8 mouse cellular contexts compared by ENCODE assay signal in the genomic region with DNA sequence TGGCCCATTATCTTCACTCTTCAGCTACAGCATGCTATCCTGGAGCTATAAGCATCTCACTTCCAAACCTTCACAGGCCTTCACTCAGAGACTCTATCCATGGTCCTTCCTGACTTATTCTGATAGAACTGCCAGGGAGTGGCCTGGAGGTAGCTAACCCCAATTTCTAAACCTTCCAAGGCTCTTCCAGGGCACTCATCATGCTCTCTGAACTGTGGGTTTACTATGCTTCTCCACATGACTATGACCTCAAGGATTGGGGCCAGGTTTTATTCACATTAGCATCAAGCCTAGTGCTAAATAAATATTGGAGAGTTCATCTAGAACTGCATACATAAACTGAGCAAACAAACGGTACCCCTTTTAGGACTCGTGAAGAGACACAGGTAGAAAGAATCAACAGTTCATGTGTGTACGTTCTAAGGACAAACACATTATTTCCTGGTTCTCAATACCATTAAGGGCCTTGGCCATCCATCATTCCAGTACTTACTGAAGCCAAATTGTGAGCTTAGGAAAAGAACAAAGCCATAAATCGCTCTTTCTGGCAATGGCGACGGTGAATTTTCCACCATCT. TPM values are rescaled to one million over a fixed set of nuclear protein-coding genes. Genes with fewer than 3 reads are reported as not detected.
DNase-seq lines count a peak whose midpoint lies in the region; ATAC-seq and TF ChIP-seq lines count a peak whose summit lies in the region.

No protein-coding gene starts in this region.

- H3K4me2 ChIP-seq in forebrain, embryonic 15.5 days (replicated peaks) = peak overlapping the region; percentile 59
- peak overlapping the region; percentile 100 for H3K4me2 ChIP-seq in liver, embryonic 12.5 days

- peak overlapping the region; percentile 99 for H3K27ac ChIP-seq in kidney, adult 2 months (ENCODE audit: insufficient read depth, low read depth, low read length)
- peak overlapping the region; percentile 100 for H3K27ac ChIP-seq in forebrain, embryonic 15.5 days (replicated peaks)
- H3K27ac ChIP-seq in liver, embryonic 12.5 days = peak overlapping the region; percentile 86

- WGBS in kidney, adult 2 months = 2% methylated on average over 6 of the region's 6 CpGs
- WGBS in forebrain, embryonic 15.5 days = 2% methylated on average over 6 of the region's 6 CpGs
- WGBS in liver, embryonic 12.5 days (ENCODE audit: insufficient replicate concordance) = 11% methylated on average over 6 of the region's 6 CpGs

- TF ChIP-seq CTCF in kidney, adult 2 months (conservative IDR thresholded peaks at IDR 0.05; ENCODE audit: insufficient read depth, insufficient read length, low read depth, low read length) = no peak

- H3K9me3 ChIP-seq in forebrain, embryonic 15.5 days = no peaks in the 10 kb centered on the region
- H3K9me3 ChIP-seq in liver, embryonic 12.5 days (replicated peaks) = no peaks in the 10 kb centered on the region

- DNase-seq in kidney, adult 2 months = no peak
- no peak for DNase-seq in kidney, postnatal 10 days
- peak; percentile 26 for DNase-seq in NIH3T3 (ENCODE audit: low read depth)
- DNase-seq in right cerebral cortex, postnatal 36 days (ENCODE audit: low spot score in 2 of 2) = no peak
- no peak for DNase-seq in gastrocnemius, postnatal 25 days

- H3K4me3 ChIP-seq in kidney, adult 2 months (ENCODE audit: insufficient read depth, low read depth, low read length) = peak overlapping the region; percentile 83
- peak overlapping the region; percentile 98 for H3K4me3 ChIP-seq in forebrain, embryonic 15.5 days
- peak overlapping the region; percentile 87 for H3K4me3 ChIP-seq in liver, embryonic 12.5 days

- no peaks in the 10 kb centered on the region for H3K27me3 ChIP-seq in kidney, adult 2 months (replicated peaks; ENCODE audit: control insufficient read depth, insufficient read depth, low read length)
- H3K27me3 ChIP-seq in forebrain, embryonic 15.5 days = no peaks in the 10 kb centered on the region
- no peaks in the 10 kb centered on the region for H3K27me3 ChIP-seq in liver, embryonic 12.5 days (replicated peaks)

- H3K4me1 ChIP-seq in kidney, adult 2 months (ENCODE audit: control insufficient read depth, insufficient read depth, low read length) = peaks cover 4% of the 10 kb centered on the region; the same call in 1 of the 2 replicates
- peaks cover 34% of the 10 kb centered on the region for H3K4me1 ChIP-seq in forebrain, embryonic 15.5 days
- H3K4me1 ChIP-seq in liver, embryonic 12.5 days = peaks cover 40% of the 10 kb centered on the region

- no peaks in the 10 kb centered on the region; the same call in 1 of the 2 replicates for H3K36me3 ChIP-seq in kidney, adult 2 months (ENCODE audit: control insufficient read depth, insufficient read depth, low read length)
- H3K36me3 ChIP-seq in forebrain, embryonic 15.5 days = no peaks in the 10 kb centered on the region
- H3K36me3 ChIP-seq in liver, embryonic 12.5 days = no peaks in the 10 kb centered on the region; the same call in 1 of the 2 replicates

- TF ChIP-seq POLR2A in kidney, adult 2 months (IDR thresholded peaks at IDR 0.05; ENCODE audit: low read depth, low read length) = no peak

- no peak for ATAC-seq in forebrain, embryonic 15.5 days (replicated peaks)
- no peak for ATAC-seq in liver, embryonic 12.5 days
- no peak for ATAC-seq in erythroid progenitor cell, adult 5-6 weeks (replicated peaks; ENCODE audit: low FRiP score, poor library complexity, severe bottlenecking)

- peak overlapping the region; percentile 100 for H3K9ac ChIP-seq in forebrain, embryonic 15.5 days (replicated peaks)
- peak overlapping the region; percentile 85 for H3K9ac ChIP-seq in liver, embryonic 12.5 days

RNA-seq across cellular contexts. Expression of a gene that starts 0.7 kb away (rescaled TPM):
- polyA plus RNA-seq in kidney, adult 2 months (2012; rRNA removed) = 22.2 and 24.3 TPM in 2 replicates
- 783 and 832 TPM in 2 replicates for polyA plus RNA-seq in forebrain, embryonic 15.5 days (2015; fragmentation: Nextera tagmentation; extraction: Ambion mirVana)
- 43.7 and 46.7 TPM in 2 replicates for polyA plus RNA-seq in liver, embryonic 12.5 days (2016; fragmentation: Nextera tagmentation; extraction: Ambion mirVana)
- 7.5 and 14.8 TPM in 2 replicates for total RNA-seq in erythroid progenitor cell, adult 5-6 weeks (2015; ENCODE audit: low replicate concordance)
- total RNA-seq in erythroid progenitor cell, adult 5-6 weeks (2017; ENCODE audit: low replicate concordance) = 26.6 and 40.9 TPM in 2 replicates
- total RNA-seq in gastrocnemius, postnatal 25 days (2021) = 10 to 100 TPM; 46.8 to 50.2 TPM

RNA-seq across cellular contexts. Expression of a gene that starts 2.0 kb away (rescaled TPM):
- 32.0 and 37.7 TPM in 2 replicates for polyA plus RNA-seq in kidney, adult 2 months (2012; rRNA removed)
- 113 and 121 TPM in 2 replicates for polyA plus RNA-seq in forebrain, embryonic 15.5 days (2015; fragmentation: Nextera tagmentation; extraction: Ambion mirVana)
- 52.3 and 53.7 TPM in 2 replicates for polyA plus RNA-seq in liver, embryonic 12.5 days (2016; fragmentation: Nextera tagmentation; extraction: Ambion mirVana)
- total RNA-seq in erythroid progenitor cell, adult 5-6 weeks (2015; ENCODE audit: low replicate concordance) = 2.5 and 13.0 TPM in 2 replicates
- 7.7 TPM in 1 of 2 replicates, not detected in the other for total RNA-seq in erythroid progenitor cell, adult 5-6 weeks (2017; ENCODE audit: low replicate concordance)
- 100 to 1,000 TPM; 106 to 116 TPM for total RNA-seq in gastrocnemius, postnatal 25 days (2021)

RNA-seq across cellular contexts. Expression of a gene that starts 41.5 kb away (rescaled TPM):
- 4.6 and 5.3 TPM in 2 replicates for polyA plus RNA-seq in kidney, adult 2 months (2012; rRNA removed)
- polyA plus RNA-seq in forebrain, embryonic 15.5 days (2015; fragmentation: Nextera tagmentation; extraction: Ambion mirVana) = 0.91 and 1.3 TPM in 2 replicates
- polyA plus RNA-seq in liver, embryonic 12.5 days (2016; fragmentation: Nextera tagmentation; extraction: Ambion mirVana) = 2.4 and 3.1 TPM in 2 replicates
- not detected in 2 replicates for total RNA-seq in erythroid progenitor cell, adult 5-6 weeks (2015; ENCODE audit: low replicate concordance)
- total RNA-seq in erythroid progenitor cell, adult 5-6 weeks (2017; ENCODE audit: low replicate concordance) = not detected in 2 replicates
- total RNA-seq in gastrocnemius, postnatal 25 days (2021) = 1 to 10 TPM in 1 of 2 experiments, under 1 TPM in 1; 0.91 to 1.2 TPM

RNA-seq across cellular contexts. Expression of a gene that starts 56.3 kb away (rescaled TPM):
- 6.9 and 8.1 TPM in 2 replicates for polyA plus RNA-seq in kidney, adult 2 months (2012; rRNA removed)
- polyA plus RNA-seq in forebrain, embryonic 15.5 days (2015; fragmentation: Nextera tagmentation; extraction: Ambion mirVana) = 7.7 and 8.7 TPM in 2 replicates
- 4.4 and 4.9 TPM in 2 replicates for polyA plus RNA-seq in liver, embryonic 12.5 days (2016; fragmentation: Nextera tagmentation; extraction: Ambion mirVana)
- total RNA-seq in erythroid progenitor cell, adult 5-6 weeks (2015; ENCODE audit: low replicate concordance) = 0.36 and 1.3 TPM in 2 replicates
- total RNA-seq in erythroid progenitor cell, adult 5-6 weeks (2017; ENCODE audit: low replicate concordance) = 0.64 and 5.1 TPM in 2 replicates
- total RNA-seq in gastrocnemius, postnatal 25 days (2021) = 1 to 10 TPM; 6.8 to 8.6 TPM

Comparison
In these comparisons a context has a peak if more than half of its experiments do, and no peak if none do; other contexts are left out.
1. RNA of a gene that starts 0.7 kb away (polyA plus RNA-seq): 783 to 832 TPM in forebrain, embryonic 15.5 days; 43.7 to 46.7 TPM in liver, embryonic 12.5 days and 22.2 to 24.3 TPM in kidney, adult 2 months; every median in the first group is over 10 times any median in the second.
2. Peak in every context shown above with its lines, with median percentiles within 50 percentile points of each other: H3K27ac ChIP-seq and H3K4me3 ChIP-seq.